Mouse (Mus musculus): ENCODE results near the gene Agl. TPM values are rescaled to one million over a fixed set of nuclear protein-coding genes. Genes with fewer than 3 reads are reported as not detected.

The Agl gene
- polyA plus RNA-seq, 1 experiment from 2014 or later = 7.3 TPM

GRCm38 (mm10) chr3:116808507-116809217, 696 bp upstream of the Agl start:
- peak; percentile 47 for DNase-seq (ENCODE audit: low spot score)
- Histone ChIP-seq H3K27me3 (ENCODE audit: low read depth, poor library complexity, severe bottlenecking) (no peaks in the 10 kb centered on the region), H3K9me3 (replicated peaks) (no peaks in the 10 kb centered on the region), H3K4me1 (peaks cover 14% of the 10 kb centered on the region), H3K36me3 (no peaks in the 10 kb centered on the region), H3K4me3 (peak overlapping the region; percentile 87), H3K27ac (peak overlapping the region; percentile 89)
- 64% methylated on average over 10 of the region's 10 CpGs for WGBS

DNA sequence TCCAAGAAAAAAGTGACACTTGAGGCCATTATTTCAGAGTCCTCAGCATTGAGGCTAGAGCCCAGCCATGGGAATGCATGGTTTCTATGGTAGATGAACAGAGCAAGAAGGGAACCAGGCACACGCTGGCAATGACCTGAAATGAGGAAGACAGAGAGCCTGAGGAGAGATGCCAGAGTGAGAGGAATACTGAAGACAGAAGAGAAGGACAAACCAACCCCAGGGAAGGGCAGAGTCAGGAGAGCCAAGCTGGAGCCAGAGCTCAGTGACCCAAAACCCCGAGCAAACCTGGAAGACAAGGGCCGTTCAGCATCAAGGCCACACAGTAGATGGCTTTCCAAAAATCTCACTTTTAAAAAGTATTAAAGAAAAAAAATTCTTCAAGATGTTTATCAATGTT, 2.1 kb downstream of the Agl start:
- WGBS = 84% methylated on average over 3 of the region's 3 CpGs
- no peak overlapping the region for H3K4me3 ChIP-seq

GRCm38 (mm10) chr3:116804746-116805285, 3.1 kb downstream of the Agl start:
- Histone ChIP-seq H3K4me1 (peaks cover 14% of the 10 kb centered on the region), H3K36me3 (no peaks in the 10 kb centered on the region), H3K27me3 (ENCODE audit: low read depth, poor library complexity, severe bottlenecking) (no peaks in the 10 kb centered on the region), H3K27ac (no peak overlapping the region; the same call in 1 of the 2 replicates), H3K4me3 (no peak overlapping the region), H3K9me3 (replicated peaks) (no peaks in the 10 kb centered on the region)
- DNase-seq (ENCODE audit: low spot score) = no peak
- WGBS = 24% methylated on average over 6 of the region's 6 CpGs

More for the DNA sequence above, 2.1 kb downstream of the Agl start:
- no peak for DNase-seq (ENCODE audit: low spot score)
- H3K4me1 ChIP-seq = peaks cover 14% of the 10 kb centered on the region
- no peaks in the 10 kb centered on the region for H3K27me3 ChIP-seq (ENCODE audit: low read depth, poor library complexity, severe bottlenecking)
- H3K36me3 ChIP-seq = no peaks in the 10 kb centered on the region
- no peaks in the 10 kb centered on the region for H3K9me3 ChIP-seq (replicated peaks)
- H3K27ac ChIP-seq = no peak overlapping the region

GRCm38 (mm10) chr3:116801755-116802154, 6.2 kb downstream of the Agl start:
- peaks cover 8% of the 10 kb centered on the region for H3K4me1 ChIP-seq
- H3K9me3 ChIP-seq (replicated peaks) = no peaks in the 10 kb centered on the region
- H3K27ac ChIP-seq = no peak overlapping the region
- no peaks in the 10 kb centered on the region for H3K27me3 ChIP-seq (ENCODE audit: low read depth, poor library complexity, severe bottlenecking)
- H3K4me3 ChIP-seq = no peak overlapping the region
- 50% methylated on average over 8 of the region's 8 CpGs for WGBS
- H3K36me3 ChIP-seq = 0 out of 2 replicates have a peak, but pooled peaks cover 4% of the 10 kb centered on the region
- no peak for DNase-seq (ENCODE audit: low spot score)

DNA sequence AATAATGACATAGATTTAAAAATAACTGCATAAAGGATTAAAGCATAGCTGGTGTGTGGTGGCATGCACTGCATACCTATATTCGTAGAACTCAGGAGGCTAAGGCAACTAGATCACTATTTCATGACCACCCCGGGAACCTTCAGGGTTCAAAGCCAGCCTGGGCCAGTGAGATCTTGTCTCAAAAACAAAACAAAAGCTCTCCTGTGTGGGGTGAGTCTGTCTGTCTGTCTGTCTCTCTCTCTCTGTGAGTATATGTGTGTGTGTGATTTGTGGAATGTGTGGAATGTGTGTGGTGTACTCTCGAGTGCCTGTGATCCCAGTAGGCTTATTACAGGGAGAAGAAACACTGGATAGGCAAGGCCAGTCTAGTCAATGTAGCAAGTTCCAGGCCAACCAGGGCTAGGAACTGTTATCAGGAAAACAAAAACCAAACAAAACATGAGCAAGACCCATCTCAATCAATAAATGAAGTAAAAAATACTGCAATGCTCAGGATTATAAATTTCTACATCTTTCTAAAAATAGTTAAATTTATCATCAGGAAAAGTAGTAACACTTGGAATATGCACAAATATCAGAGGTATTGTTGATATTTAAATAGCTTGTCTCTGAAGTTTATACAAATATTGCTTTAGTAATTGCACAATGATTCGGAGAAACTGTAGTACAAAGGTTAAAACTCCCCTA, 9.0 kb downstream of the Agl start:
- Histone ChIP-seq H3K4me3 (no peak overlapping the region), H3K27me3 (ENCODE audit: low read depth, poor library complexity, severe bottlenecking) (no peaks in the 10 kb centered on the region), H3K9me3 (replicated peaks) (no peaks in the 10 kb centered on the region), H3K4me1 (no peaks in the 10 kb centered on the region), H3K36me3 (peaks cover 4% of the 10 kb centered on the region; the same call in 1 of the 2 replicates), H3K27ac (no peak overlapping the region)
- 79% methylated on average over 4 of the region's 4 CpGs for WGBS
- DNase-seq (ENCODE audit: low spot score) = no peak

DNA sequence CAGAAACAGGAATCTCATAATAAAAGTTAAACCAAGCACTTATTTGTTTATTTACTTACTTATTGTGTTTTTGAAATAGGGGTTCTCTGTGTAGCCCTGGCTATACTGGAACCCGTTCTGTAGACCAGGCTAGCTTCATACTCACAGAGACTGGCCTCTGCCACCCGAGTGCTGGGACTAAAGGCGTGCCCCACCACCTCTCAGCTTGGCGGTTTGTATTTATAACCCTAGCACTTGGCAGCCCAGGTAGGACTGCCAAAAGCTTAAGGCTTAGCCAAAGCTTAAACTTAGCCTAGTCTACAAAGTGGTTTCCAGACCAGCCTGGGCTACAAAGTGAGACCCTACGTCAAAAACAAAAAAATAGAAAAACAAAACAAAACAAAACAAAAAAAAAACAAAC, 19.1 kb downstream of the Agl start:
- no peaks in the 10 kb centered on the region for H3K9me3 ChIP-seq (replicated peaks)
- DNase-seq (ENCODE audit: low spot score) = no peak
- H3K4me3 ChIP-seq = no peak overlapping the region
- peaks cover 30% of the 10 kb centered on the region for H3K36me3 ChIP-seq
- WGBS = 88% methylated on average over 5 of the region's 5 CpGs
- no peak overlapping the region for H3K27ac ChIP-seq
- peaks cover 6% of the 10 kb centered on the region; the same call in 1 of the 2 replicates for H3K4me1 ChIP-seq
- no peaks in the 10 kb centered on the region for H3K27me3 ChIP-seq (ENCODE audit: low read depth, poor library complexity, severe bottlenecking)

DNA sequence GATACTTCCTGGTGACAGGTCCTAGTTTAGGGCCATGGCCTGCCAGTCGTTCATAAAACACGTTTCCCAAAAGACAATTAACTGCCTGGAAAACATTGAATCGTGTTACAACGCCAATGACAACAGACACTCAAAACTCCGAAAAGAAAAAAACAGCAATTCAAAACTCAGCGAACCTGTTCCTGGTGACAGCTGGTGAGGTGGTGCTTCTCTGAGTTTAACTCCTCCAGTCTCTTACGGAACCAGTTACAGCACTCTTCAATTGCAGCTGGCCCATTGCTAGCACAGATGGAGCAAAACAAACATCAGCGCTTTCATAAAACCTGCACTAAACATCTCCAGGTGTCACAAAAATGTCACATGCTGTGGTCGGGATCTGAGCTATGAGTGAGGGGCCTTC, 21.4 kb downstream of the Agl start:
- DNase-seq (ENCODE audit: low spot score) = no peak
- WGBS = 81% methylated on average over 9 of the region's 9 CpGs
- no peaks in the 10 kb centered on the region for H3K9me3 ChIP-seq (replicated peaks)
- no peaks in the 10 kb centered on the region for H3K27me3 ChIP-seq (ENCODE audit: low read depth, poor library complexity, severe bottlenecking)
- peaks cover 6% of the 10 kb centered on the region; the same call in 1 of the 2 replicates for H3K4me1 ChIP-seq
- H3K36me3 ChIP-seq = peaks cover 26% of the 10 kb centered on the region
- H3K27ac ChIP-seq = no peak overlapping the region
- no peak overlapping the region for H3K4me3 ChIP-seq

DNA sequence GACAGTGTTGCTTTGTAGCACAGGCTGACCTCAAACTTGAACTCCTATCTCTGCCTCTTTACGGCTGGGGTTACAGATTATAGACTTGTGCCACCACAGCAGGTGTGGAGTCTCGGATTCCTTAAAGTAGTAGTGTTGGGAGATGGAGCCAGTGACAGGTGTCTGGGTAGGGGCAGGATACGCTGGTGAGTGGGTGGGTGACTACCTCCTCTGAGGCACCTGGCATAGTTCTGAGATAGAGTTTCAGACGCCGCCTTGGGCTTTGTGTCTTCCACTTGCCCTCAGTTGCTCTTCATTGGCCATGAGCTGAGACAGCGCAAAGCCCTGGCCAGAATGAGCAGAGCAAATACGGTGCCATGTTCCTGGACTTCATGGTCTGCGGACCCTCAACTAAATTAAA, 22.1 kb downstream of the Agl start:
- 95% methylated on average over 8 of the region's 8 CpGs for WGBS
- no peaks in the 10 kb centered on the region for H3K9me3 ChIP-seq (replicated peaks)
- H3K4me1 ChIP-seq = peaks cover 6% of the 10 kb centered on the region; the same call in 1 of the 2 replicates
- H3K27me3 ChIP-seq (ENCODE audit: low read depth, poor library complexity, severe bottlenecking) = no peaks in the 10 kb centered on the region
- H3K27ac ChIP-seq = no peak overlapping the region
- H3K36me3 ChIP-seq = peaks cover 25% of the 10 kb centered on the region
- no peak for DNase-seq (ENCODE audit: low spot score)
- no peak overlapping the region for H3K4me3 ChIP-seq

DNA sequence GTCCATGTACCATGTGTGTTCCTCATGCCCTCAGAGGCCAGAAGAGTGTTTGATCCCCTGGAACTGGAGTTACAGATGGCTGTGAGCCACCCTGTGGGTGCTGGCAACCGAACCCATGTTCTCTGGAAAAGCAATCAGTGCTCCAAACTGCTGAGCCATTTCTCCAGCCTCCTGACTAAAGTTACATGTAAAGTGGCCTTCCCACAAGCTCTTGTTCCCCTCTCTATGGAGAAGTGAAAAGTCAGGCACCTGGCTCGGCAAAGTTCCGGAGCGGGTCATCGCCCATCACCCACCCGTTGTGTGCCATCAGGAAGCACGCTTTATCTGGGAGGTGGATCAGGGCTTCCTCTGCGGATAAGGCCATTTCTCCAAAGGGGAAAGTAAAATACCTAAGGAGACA, 23.2 kb downstream of the Agl start:
- no peak overlapping the region for H3K27ac ChIP-seq
- 93% methylated on average over 8 of the region's 8 CpGs for WGBS
- H3K27me3 ChIP-seq (ENCODE audit: low read depth, poor library complexity, severe bottlenecking) = no peaks in the 10 kb centered on the region
- no peak overlapping the region for H3K4me3 ChIP-seq
- no peak for DNase-seq (ENCODE audit: low spot score)
- H3K4me1 ChIP-seq = peaks cover 6% of the 10 kb centered on the region; the same call in 1 of the 2 replicates
- peaks cover 27% of the 10 kb centered on the region for H3K36me3 ChIP-seq
- no peaks in the 10 kb centered on the region for H3K9me3 ChIP-seq (replicated peaks)

- 93% methylated on average over 12 of the region's 12 CpGs for WGBS
- Histone ChIP-seq H3K36me3 (peaks cover 27% of the 10 kb centered on the region), H3K27me3 (ENCODE audit: low read depth, poor library complexity, severe bottlenecking) (no peaks in the 10 kb centered on the region), H3K27ac (no peak overlapping the region), H3K9me3 (replicated peaks) (no peaks in the 10 kb centered on the region), H3K4me3 (no peak overlapping the region), H3K4me1 (peaks cover 6% of the 10 kb centered on the region; the same call in 1 of the 2 replicates)
- DNase-seq (ENCODE audit: low spot score) = no peak
These were observed 23.7 kb downstream of the Agl start for GRCm38 (mm10) chr3:116784290-116784689.

DNA sequence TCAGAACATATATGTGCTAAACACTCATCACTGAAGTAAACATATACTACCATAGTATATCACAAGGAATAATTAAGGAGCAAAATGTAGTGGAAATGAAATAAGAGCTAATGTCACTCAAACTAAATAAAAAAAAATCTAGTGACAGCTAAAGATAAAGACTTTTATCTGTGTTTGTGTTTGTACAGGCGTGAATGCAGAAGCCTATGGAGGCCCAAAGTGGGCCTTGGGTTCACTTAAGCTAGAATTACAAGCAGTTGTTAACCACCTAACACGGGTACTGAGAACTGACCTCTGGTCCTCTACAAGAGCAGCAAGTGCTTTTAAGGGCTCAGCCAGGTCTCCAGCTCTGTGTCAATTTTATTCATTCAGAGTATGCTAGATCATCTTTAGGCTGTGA, 31.0 kb downstream of the Agl start:
- WGBS = 96% methylated on average over 2 of the region's 2 CpGs

GRCm38 (mm10) chr3:116773836-116774235, 34.1 kb downstream of the Agl start:
- H3K4me3 ChIP-seq = no peak overlapping the region
- H3K27ac ChIP-seq = no peak overlapping the region
- WGBS = 90% methylated on average over 12 of the region's 12 CpGs
- no peaks in the 10 kb centered on the region for H3K4me1 ChIP-seq
- no peaks in the 10 kb centered on the region for H3K9me3 ChIP-seq (replicated peaks)
- H3K27me3 ChIP-seq (ENCODE audit: low read depth, poor library complexity, severe bottlenecking) = no peaks in the 10 kb centered on the region
- no peak for DNase-seq (ENCODE audit: low spot score)
- H3K36me3 ChIP-seq = peaks cover 34% of the 10 kb centered on the region

More for the DNA sequence above, 31.0 kb downstream of the Agl start:
- Histone ChIP-seq H3K27ac (no peak overlapping the region), H3K27me3 (ENCODE audit: low read depth, poor library complexity, severe bottlenecking) (no peaks in the 10 kb centered on the region), H3K9me3 (replicated peaks) (no peaks in the 10 kb centered on the region), H3K36me3 (peaks cover 37% of the 10 kb centered on the region), H3K4me1 (no peaks in the 10 kb centered on the region), H3K4me3 (no peak overlapping the region)
- DNase-seq (ENCODE audit: low spot score) = no peak

- no peak for DNase-seq (ENCODE audit: low spot score)
These were observed 36.4 kb downstream of the Agl start for GRCm38 (mm10) chr3:116771597-116771996.

More at GRCm38 (mm10) chr3:116771597-116771996, 36.4 kb downstream of the Agl start:
- H3K36me3 ChIP-seq = peaks cover 29% of the 10 kb centered on the region
- H3K27ac ChIP-seq = no peak overlapping the region
- H3K9me3 ChIP-seq (replicated peaks) = no peaks in the 10 kb centered on the region
- H3K4me3 ChIP-seq = no peak overlapping the region
- H3K27me3 ChIP-seq (ENCODE audit: low read depth, poor library complexity, severe bottlenecking) = no peaks in the 10 kb centered on the region
- H3K4me1 ChIP-seq = no peaks in the 10 kb centered on the region
- WGBS = 91% methylated on average over 2 of the region's 2 CpGs

All from limb, embryonic 10.5 days (tissue).